In the genomic region with DNA sequence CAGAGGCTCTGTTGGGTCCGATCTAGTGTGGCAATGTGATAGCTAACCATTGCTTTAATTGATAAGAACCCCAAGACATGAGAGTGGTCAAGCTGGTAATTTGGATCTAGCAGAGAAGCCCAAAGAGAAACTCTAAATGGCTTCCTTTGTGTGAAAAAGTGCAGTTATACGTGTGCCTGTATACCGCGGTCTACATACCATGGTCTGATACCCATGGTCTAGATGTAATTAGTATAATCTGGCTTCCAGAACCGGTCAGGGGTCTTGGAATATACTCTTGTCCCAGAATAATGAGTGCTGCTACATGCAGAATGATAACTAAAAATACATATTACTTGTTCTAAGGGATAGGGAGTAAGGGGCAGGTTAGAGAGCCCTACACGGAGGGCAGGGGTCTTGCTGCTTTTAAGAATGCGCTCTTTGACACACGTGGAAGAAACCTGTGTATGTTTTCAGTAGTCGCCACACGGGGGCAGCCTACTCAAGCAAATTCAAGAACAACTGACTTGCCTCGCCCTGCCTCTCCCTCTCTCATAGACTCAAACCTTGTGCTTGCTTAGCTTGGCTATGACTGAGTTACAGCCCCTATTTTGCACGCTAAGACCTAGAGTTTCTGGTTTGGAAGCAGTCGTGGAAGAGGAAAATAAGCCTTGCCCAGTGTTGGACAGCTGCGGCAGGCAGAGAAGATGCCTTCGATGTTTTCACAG, we compare ENCODE assay signal across 8 mouse cellular contexts. TPM values are rescaled to one million over a fixed set of nuclear protein-coding genes. Genes with fewer than 3 reads are reported as not detected.
DNase-seq lines count a peak whose midpoint lies in the region; ATAC-seq lines count a peak whose summit lies in the region.

No protein-coding gene starts in this region.

- H3K9me3 ChIP-seq in heart, embryonic 11.5 days (replicated peaks; ENCODE audit: control insufficient read depth, low read length) = no peaks in the 10 kb centered on the region
- no peaks in the 10 kb centered on the region for H3K9me3 ChIP-seq in limb, embryonic 10.5 days (replicated peaks)
- H3K9me3 ChIP-seq in midbrain, embryonic 13.5 days = no peaks in the 10 kb centered on the region

- no peak overlapping the region for H3K27ac ChIP-seq in heart, embryonic 11.5 days (ENCODE audit: low read depth, low read length)
- H3K27ac ChIP-seq in limb, embryonic 10.5 days = no peak overlapping the region
- no peak overlapping the region for H3K27ac ChIP-seq in midbrain, embryonic 13.5 days

- no peaks in the 10 kb centered on the region for H3K27me3 ChIP-seq in heart, embryonic 11.5 days (ENCODE audit: control insufficient read depth, insufficient read depth, low read length)
- H3K27me3 ChIP-seq in limb, embryonic 10.5 days (ENCODE audit: low read depth, poor library complexity, severe bottlenecking) = no peaks in the 10 kb centered on the region
- no peaks in the 10 kb centered on the region for H3K27me3 ChIP-seq in midbrain, embryonic 13.5 days

- DNase-seq in heart, adult 11 months = peak; percentile 95
- peak; percentile 83 for DNase-seq in embryo, embryonic 10 days (ENCODE audit: low spot score)
- DNase-seq in gastrocnemius, postnatal 14 days = peak; percentile 75
- DNase-seq in kidney, adult 11 months = peak; percentile 32
- DNase-seq in limb, embryonic 10.5 days (ENCODE audit: low spot score) = peak; percentile 86
- DNase-seq in spleen, adult 18-20 months = peak; percentile 32 to 52

- H3K4me1 ChIP-seq in heart, embryonic 11.5 days (ENCODE audit: control insufficient read depth, insufficient read depth, low read length) = no peaks in the 10 kb centered on the region
- no peaks in the 10 kb centered on the region for H3K4me1 ChIP-seq in limb, embryonic 10.5 days
- H3K4me1 ChIP-seq in midbrain, embryonic 13.5 days (replicated peaks) = no peaks in the 10 kb centered on the region

- WGBS in heart, embryonic 11.5 days (ENCODE audit: insufficient replicate concordance) = 58% methylated on average over 15 of the region's 15 CpGs
- WGBS in limb, embryonic 10.5 days = 66% methylated on average over 15 of the region's 15 CpGs
- 57% methylated on average over 15 of the region's 15 CpGs for WGBS in midbrain, embryonic 13.5 days

- no peak overlapping the region for H3K9ac ChIP-seq in heart, embryonic 11.5 days (ENCODE audit: low read depth, low read length)
- H3K9ac ChIP-seq in midbrain, embryonic 13.5 days (replicated peaks) = no peak overlapping the region

- intact Hi-C loops in gastrocnemius, postnatal 14 days (cut with DNase I; ENCODE audit: low total_unique reads) = loop anchor here (5.0 kb wide), 1 partner anchor 351 kb away; no protein-coding TSS in a partner anchor

- no peak overlapping the region for H3K4me3 ChIP-seq in heart, embryonic 11.5 days (ENCODE audit: low read depth, low read length)
- no peak overlapping the region for H3K4me3 ChIP-seq in limb, embryonic 10.5 days
- no peak overlapping the region for H3K4me3 ChIP-seq in midbrain, embryonic 13.5 days (replicated peaks)

- no peak for ATAC-seq in heart, embryonic 11.5 days (replicated peaks; ENCODE audit: insufficient number of reproducible peaks, low FRiP score, low TSS enrichment)
- peak; percentile 86 for ATAC-seq in midbrain, embryonic 13.5 days

- no peaks in the 10 kb centered on the region; the same call in 1 of the 2 replicates for H3K36me3 ChIP-seq in heart, embryonic 11.5 days (ENCODE audit: control insufficient read depth, insufficient read depth, low read length)
- peaks cover 60% of the 10 kb centered on the region for H3K36me3 ChIP-seq in limb, embryonic 10.5 days
- peaks cover 10% of the 10 kb centered on the region; the same call in 1 of the 2 replicates for H3K36me3 ChIP-seq in midbrain, embryonic 13.5 days

- H3K4me2 ChIP-seq in heart, embryonic 11.5 days = no peak overlapping the region
- no peak overlapping the region for H3K4me2 ChIP-seq in midbrain, embryonic 13.5 days (replicated peaks)

RNA-seq across cellular contexts. Expression of gene Mthfd1l, which starts 23.4 kb away (rescaled TPM):
- 17.8 and 18.0 TPM in 2 replicates for polyA plus RNA-seq in heart, embryonic 11.5 days (2014; fragmentation: Nextera tagmentation; extraction: Ambion mirVana)
- total RNA-seq in gastrocnemius, postnatal 14 days (2021) = 1 to 10 TPM; 2.0 to 2.5 TPM
- 19.5 and 25.6 TPM in 2 replicates for polyA plus RNA-seq in limb, embryonic 10.5 days (2016; fragmentation: Nextera tagmentation; extraction: Ambion mirVana)
- polyA plus RNA-seq in midbrain, embryonic 13.5 days (2015; fragmentation: Nextera tagmentation; extraction: Ambion mirVana) = 4.6 and 6.6 TPM in 2 replicates

Comparison
In these comparisons a context has a peak if more than half of its experiments do, and no peak if none do; other contexts are left out.
1. DNase-seq: peak in every context shown above with its lines; median percentile 95 in heart, adult 11 months; 86 in limb, embryonic 10.5 days; 83 in embryo, embryonic 10 days; 75 in gastrocnemius, postnatal 14 days; 42 in spleen, adult 18-20 months; 32 in kidney, adult 11 months.